Comparison of ENCODE assay signal across 8 mouse cellular contexts in the genomic region with DNA sequence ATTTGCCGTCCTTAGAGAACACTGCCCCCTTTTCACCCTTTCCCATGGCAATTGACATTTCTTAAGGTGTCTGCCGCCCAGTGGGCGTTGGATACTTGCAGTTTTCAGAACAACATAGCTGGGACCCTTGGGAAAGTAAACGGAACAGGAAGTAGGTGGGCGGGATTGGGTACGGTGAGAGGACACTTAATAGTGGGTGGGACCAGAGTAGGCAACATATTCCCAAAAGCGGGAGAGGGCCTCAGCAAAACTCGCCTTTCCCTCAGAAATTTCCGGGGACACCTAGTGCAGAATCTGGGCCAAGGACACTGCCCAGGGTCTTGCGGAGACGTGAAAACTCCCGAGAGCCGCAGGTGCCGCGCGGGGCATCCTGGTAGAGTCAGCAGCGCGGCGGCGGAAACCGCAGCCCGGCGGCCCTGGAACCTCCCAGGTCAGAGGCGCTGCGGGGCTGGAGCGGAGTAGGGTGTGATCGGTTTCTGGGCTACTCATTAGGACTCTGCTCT. TPM values are rescaled to one million over a fixed set of nuclear protein-coding genes. Genes with fewer than 3 reads are reported as not detected.
DNase-seq lines count a peak whose midpoint lies in the region; ATAC-seq lines count a peak whose summit lies in the region.

No protein-coding gene starts in this region.

- H3K27me3 ChIP-seq in embryonic facial prominence, embryonic 11.5 days (ENCODE audit: control insufficient read depth, insufficient read depth, low read length): no peaks in the 10 kb centered on the region
- no peaks in the 10 kb centered on the region for H3K27me3 ChIP-seq in limb, embryonic 10.5 days (ENCODE audit: low read depth, poor library complexity, severe bottlenecking)
- no peaks in the 10 kb centered on the region for H3K27me3 ChIP-seq in midbrain, embryonic 13.5 days

- peak overlapping the region; percentile 79 for H3K9ac ChIP-seq in embryonic facial prominence, embryonic 11.5 days (replicated peaks; ENCODE audit: low read length)
- H3K9ac ChIP-seq in midbrain, embryonic 13.5 days (replicated peaks): peak overlapping the region; percentile 77

- no peaks in the 10 kb centered on the region for H3K9me3 ChIP-seq in embryonic facial prominence, embryonic 11.5 days (replicated peaks; ENCODE audit: control insufficient read depth, low read length)
- H3K9me3 ChIP-seq in limb, embryonic 10.5 days (replicated peaks): no peaks in the 10 kb centered on the region
- H3K9me3 ChIP-seq in midbrain, embryonic 13.5 days: no peaks in the 10 kb centered on the region

- H3K4me1 ChIP-seq in embryonic facial prominence, embryonic 11.5 days (ENCODE audit: control insufficient read depth, insufficient read depth, low read length): peaks cover 2% of the 10 kb centered on the region; the same call in 1 of the 2 replicates
- peaks cover 3% of the 10 kb centered on the region; the same call in 1 of the 2 replicates for H3K4me1 ChIP-seq in limb, embryonic 10.5 days
- H3K4me1 ChIP-seq in midbrain, embryonic 13.5 days (replicated peaks): peaks cover 9% of the 10 kb centered on the region

- no peaks in the 10 kb centered on the region; the same call in 1 of the 2 replicates for H3K36me3 ChIP-seq in embryonic facial prominence, embryonic 11.5 days (replicated peaks; ENCODE audit: control insufficient read depth, insufficient read depth, low read depth, low read length)
- H3K36me3 ChIP-seq in limb, embryonic 10.5 days: peaks cover 12% of the 10 kb centered on the region
- H3K36me3 ChIP-seq in midbrain, embryonic 13.5 days: peaks cover 9% of the 10 kb centered on the region

- peak overlapping the region; percentile 57 for H3K4me3 ChIP-seq in embryonic facial prominence, embryonic 11.5 days (ENCODE audit: low read depth, low read length)
- peak overlapping the region; percentile 62 for H3K4me3 ChIP-seq in limb, embryonic 10.5 days
- H3K4me3 ChIP-seq in midbrain, embryonic 13.5 days (replicated peaks): peak overlapping the region; percentile 62

- WGBS in embryonic facial prominence, embryonic 11.5 days: under 1% methylated on average over 27 of the region's 27 CpGs
- under 1% methylated on average over 27 of the region's 27 CpGs for WGBS in limb, embryonic 10.5 days
- WGBS in midbrain, embryonic 13.5 days: under 1% methylated on average over 27 of the region's 27 CpGs

- H3K27ac ChIP-seq in embryonic facial prominence, embryonic 11.5 days (replicated peaks; ENCODE audit: low read depth, low read length): 0 out of 2 replicates have a peak overlapping the region, but pooled peaks have one; percentile 52
- H3K27ac ChIP-seq in limb, embryonic 10.5 days: peak overlapping the region; percentile 85
- peak overlapping the region; percentile 82 for H3K27ac ChIP-seq in midbrain, embryonic 13.5 days

- peak overlapping the region; percentile 43 for H3K4me2 ChIP-seq in embryonic facial prominence, embryonic 11.5 days (ENCODE audit: low read depth, low read length)
- peak overlapping the region; percentile 51 for H3K4me2 ChIP-seq in midbrain, embryonic 13.5 days (replicated peaks)

- DNase-seq in urinary bladder, adult 18-20 months (ENCODE audit: low spot score in 2 of 2): peak; percentile 61 to 76
- no peak for DNase-seq in urinary bladder, postnatal 10 days (ENCODE audit: low spot score)
- peak; percentile 87 for DNase-seq in embryonic facial prominence, embryonic 11.5 days (ENCODE audit: low spot score)
- peak; percentile 81 for DNase-seq in kidney, adult 11 months
- peak; percentile 82 for DNase-seq in limb, embryonic 10.5 days (ENCODE audit: low spot score)
- DNase-seq in spleen, adult 12 weeks (ENCODE audit: low spot score): peak; percentile 54

- peak; percentile 98 for ATAC-seq in embryonic facial prominence, embryonic 11.5 days (replicated peaks; ENCODE audit: insufficient number of reproducible peaks, low FRiP score, low TSS enrichment, low read depth)
- ATAC-seq in granulocyte monocyte progenitor cell, adult 5-6 weeks (replicated peaks; ENCODE audit: poor library complexity, severe bottlenecking): peak; percentile 97
- peak; percentile 99 for ATAC-seq in midbrain, embryonic 13.5 days

RNA-seq across cellular contexts. Expression of gene Zfp229, which starts 3.0 kb away (rescaled TPM):
- 6.1 and 6.7 TPM in 2 replicates for polyA plus RNA-seq in embryonic facial prominence, embryonic 11.5 days (2014; fragmentation: Nextera tagmentation; extraction: Ambion mirVana)
- 2.3 and 5.6 TPM in 2 replicates for total RNA-seq in granulocyte monocyte progenitor cell, adult 5-6 weeks (2014; fragmentation: Nextera tagmentation)
- 5.2 and 5.6 TPM in 2 replicates for total RNA-seq in granulocyte monocyte progenitor cell, adult 5-6 weeks (2017)
- 5.0 and 8.6 TPM in 2 replicates for polyA plus RNA-seq in limb, embryonic 10.5 days (2016; fragmentation: Nextera tagmentation; extraction: Ambion mirVana)
- polyA plus RNA-seq in midbrain, embryonic 13.5 days (2015; fragmentation: Nextera tagmentation; extraction: Ambion mirVana): 11.4 and 13.3 TPM in 2 replicates

RNA-seq across cellular contexts. Expression of gene Zfp760, which starts 26.0 kb away (rescaled TPM):
- 26.0 and 29.8 TPM in 2 replicates for polyA plus RNA-seq in embryonic facial prominence, embryonic 11.5 days (2014; fragmentation: Nextera tagmentation; extraction: Ambion mirVana)
- total RNA-seq in granulocyte monocyte progenitor cell, adult 5-6 weeks (2014; fragmentation: Nextera tagmentation): 5.5 and 7.0 TPM in 2 replicates
- 5.4 and 6.7 TPM in 2 replicates for total RNA-seq in granulocyte monocyte progenitor cell, adult 5-6 weeks (2017)
- polyA plus RNA-seq in limb, embryonic 10.5 days (2016; fragmentation: Nextera tagmentation; extraction: Ambion mirVana): 16.1 and 19.6 TPM in 2 replicates
- 18.9 and 19.3 TPM in 2 replicates for polyA plus RNA-seq in midbrain, embryonic 13.5 days (2015; fragmentation: Nextera tagmentation; extraction: Ambion mirVana)

RNA-seq across cellular contexts. Expression of gene Gm10226, which starts 41.9 kb away (rescaled TPM):
- polyA plus RNA-seq in embryonic facial prominence, embryonic 11.5 days (2014; fragmentation: Nextera tagmentation; extraction: Ambion mirVana): 9.4 and 11.0 TPM in 2 replicates
- not detected in 2 replicates for total RNA-seq in granulocyte monocyte progenitor cell, adult 5-6 weeks (2014; fragmentation: Nextera tagmentation)
- 16.5 and 36.7 TPM in 2 replicates for total RNA-seq in granulocyte monocyte progenitor cell, adult 5-6 weeks (2017)
- polyA plus RNA-seq in limb, embryonic 10.5 days (2016; fragmentation: Nextera tagmentation; extraction: Ambion mirVana): 4.8 and 6.0 TPM in 2 replicates
- polyA plus RNA-seq in midbrain, embryonic 13.5 days (2015; fragmentation: Nextera tagmentation; extraction: Ambion mirVana): 18.5 and 23.8 TPM in 2 replicates
